Mouse (Mus musculus) testis, adult 2 months (tissue): Measurements from ENCODE around the gene Tex36.
A peak's percentile ranks its signal among the peaks of the same experiment; 100 is the strongest.

Experiments used
- CTCF ChIP-seq: fragments of 200-500 bp; IDR thresholded peaks from 2 replicates; pipeline ENCODE4 v1.5.1; 2012; ENCODE audit warnings: low read depth, mild to moderate bottlenecking, inconsistent platforms, low read length, moderate library complexity; ENCODE audit not compliant: control insufficient read depth, insufficient read depth, insufficient replicate concordance
- POLR2A ChIP-seq: fragments of 200-500 bp; IDR thresholded peaks from 2 replicates; pipeline ENCODE4 v1.6.1; 2012; ENCODE audit warnings: low read depth, mild to moderate bottlenecking, inconsistent platforms, low read length, moderate library complexity; ENCODE audit not compliant: control insufficient read depth

- peak; percentile 98 for TF ChIP-seq POLR2A
- no peak for TF ChIP-seq CTCF
These were observed 35.7 kb upstream of the Tex36 start, which contains the start of gene Edrf1 for GRCm38 (mm10) chr7:133637361-133638305.
